Mouse (Mus musculus) CH12.LX (cell line): ENCODE data around the gene Olfr616. TPM values are rescaled to one million over a fixed set of nuclear protein-coding genes. Genes with fewer than 3 reads are reported as not detected.

Source experiments
- DNase-seq: peaks from one replicate; pipeline ENCODE4 v3.0.0-alpha.2; 2013; ENCODE audit errors: extremely low read depth
- H3K27ac ChIP-seq: 2 replicates; pipeline ENCODE4 v1.5.1; 2012; ENCODE audit warnings: low read depth, mild to moderate bottlenecking, control low read depth, moderate library complexity; ENCODE audit not compliant: insufficient read depth
- H3K27me3 ChIP-seq: replicated peaks from 2 replicates; pipeline ENCODE3; 2012; ENCODE audit warnings: inconsistent platforms
- H3K36me3 ChIP-seq, 2 experiments: replicated peaks in 1 of 2; 2 replicates each; pipeline versions ENCODE3 to v1.6.1; 2012; ENCODE audit warnings: inconsistent platforms in 1 of 2, low read length in 1 of 2, mild to moderate bottlenecking in 1 of 2, mixed read lengths in 1 of 2, moderate library complexity in 1 of 2; ENCODE audit not compliant: control insufficient read depth in 1 of 2, insufficient read depth in 1 of 2
- H3K4me1 ChIP-seq, 2 experiments: 2 replicates each; pipeline ENCODE4 v1.6.1; 2012; ENCODE audit warnings: inconsistent platforms in 1 of 2, moderate library complexity in 1 of 2; ENCODE audit not compliant: insufficient read depth in 2 of 2, control insufficient read depth in 1 of 2
- H3K4me2 ChIP-seq: 2 replicates; pipeline ENCODE4 v1.6.1; 2012; ENCODE audit warnings: low read depth, mild to moderate bottlenecking, control low read depth; ENCODE audit not compliant: poor library complexity, insufficient read depth, severe bottlenecking
- H3K4me3 ChIP-seq, 3 experiments: fragments of 150-350 bp in 1 of 3; sonication (generic) in 1 of 3; replicated peaks in 1 of 3; 2 replicates each; pipeline versions ENCODE3 to v1.5.1; 2011 to 2012; ENCODE audit warnings: low read depth in 2 of 3, low read length in 2 of 3, mild to moderate bottlenecking in 2 of 3, moderate library complexity in 2 of 3, control low read depth in 1 of 3, improper control_type of control experiment in 1 of 3, inconsistent platforms in 1 of 3, mixed read lengths in 1 of 3; ENCODE audit not compliant: poor library complexity in 1 of 3
- H3K79me2 ChIP-seq: replicated peaks from 2 replicates; pipeline ENCODE4 v1.6.1; 2012; ENCODE audit warnings: mild to moderate bottlenecking, moderate library complexity; ENCODE audit not compliant: control insufficient read depth, poor library complexity, insufficient read depth, severe bottlenecking; ENCODE audit errors: extremely low read depth
- H3K9ac ChIP-seq: 2 replicates; pipeline ENCODE4 v1.6.1; 2012; ENCODE audit warnings: low read depth, mild to moderate bottlenecking, control low read depth, moderate library complexity; ENCODE audit not compliant: insufficient read depth
- H3K9me3 ChIP-seq: replicated peaks from 2 replicates; pipeline ENCODE3; 2012; ENCODE audit warnings: low read length, inconsistent platforms, mixed read lengths
- CHD1 ChIP-seq: IDR thresholded peaks from 2 replicates; pipeline ENCODE4 v1.6.1; 2012; ENCODE audit warnings: low read depth, low read length, improper control_type of control experiment, inconsistent platforms
- CHD2 ChIP-seq: IDR thresholded peaks from 2 replicates; pipeline ENCODE4 v1.6.1; 2011; ENCODE audit warnings: low read length, improper control_type of control experiment
- EP300 ChIP-seq: IDR thresholded peaks from 2 replicates; pipeline ENCODE4 v1.6.1; 2011; ENCODE audit warnings: low read length, improper control_type of control experiment
- ETS1 ChIP-seq: conservative IDR thresholded peaks from 2 replicates; pipeline ENCODE4 v1.6.1; 2012; ENCODE audit warnings: low read depth, mild to moderate bottlenecking, inconsistent platforms, low read length, improper control_type of control experiment, moderate library complexity
- HCFC1 ChIP-seq: IDR thresholded peaks from 2 replicates; pipeline ENCODE4 v1.6.1; 2012; ENCODE audit warnings: low read depth, mild to moderate bottlenecking, inconsistent platforms, low read length, improper control_type of control experiment
- KAT2A ChIP-seq: IDR thresholded peaks from 2 replicates; pipeline ENCODE4 v1.6.1; 2012; ENCODE audit warnings: low read length, improper control_type of control experiment, inconsistent platforms; ENCODE audit not compliant: insufficient replicate concordance
- MAFK ChIP-seq: IDR thresholded peaks from 2 replicates; pipeline ENCODE4 v1.6.1; 2011; ENCODE audit warnings: low read length, improper control_type of control experiment; ENCODE audit not compliant: insufficient replicate concordance
- MAX ChIP-seq: IDR thresholded peaks from 2 replicates; pipeline ENCODE4 v1.6.1; 2011; ENCODE audit warnings: low read length, improper control_type of control experiment
- MEF2A ChIP-seq: IDR thresholded peaks from 2 replicates; pipeline ENCODE4 v1.6.1; 2014; ENCODE audit warnings: low read depth, mild to moderate bottlenecking, inconsistent platforms, low read length, improper control_type of control experiment, borderline replicate concordance
- PAX5 ChIP-seq: IDR thresholded peaks from 2 replicates; pipeline ENCODE4 v1.6.1; 2012; ENCODE audit warnings: low read length, inconsistent platforms, mixed read lengths
- POLR2A ChIP-seq: IDR thresholded peaks from 2 replicates; pipeline ENCODE4 v1.6.1; 2011; ENCODE audit warnings: low read depth, mild to moderate bottlenecking, improper control_type of control experiment, low read length
- POLR2AphosphoS2 ChIP-seq: IDR thresholded peaks from 2 replicates; pipeline ENCODE4 v1.6.1; 2011; ENCODE audit warnings: low read depth, low read length, improper control_type of control experiment
- TBP ChIP-seq: conservative IDR thresholded peaks from 2 replicates; pipeline ENCODE4 v1.6.1; 2011; ENCODE audit warnings: low read depth, low read length, improper control_type of control experiment
- TCF12 ChIP-seq: IDR thresholded peaks from 2 replicates; pipeline ENCODE4 v1.6.1; 2014; ENCODE audit warnings: low read depth, mild to moderate bottlenecking, inconsistent platforms, low read length, improper control_type of control experiment
- UBTF ChIP-seq: IDR thresholded peaks from 2 replicates; pipeline ENCODE4 v1.6.1; 2012; ENCODE audit warnings: low read depth, mild to moderate bottlenecking, inconsistent platforms, low read length, improper control_type of control experiment, moderate library complexity
- USF1 ChIP-seq: IDR thresholded peaks from 2 replicates; pipeline ENCODE4 v1.6.1; 2014; ENCODE audit warnings: low read depth, mild to moderate bottlenecking, inconsistent platforms, low read length, improper control_type of control experiment
- USF2 ChIP-seq: conservative IDR thresholded peaks from 2 replicates; pipeline ENCODE4 v1.6.1; 2011; ENCODE audit warnings: low read depth, low read length, improper control_type of control experiment
- ZC3H11A ChIP-seq: IDR thresholded peaks from 2 replicates; pipeline ENCODE4 v1.6.1; 2012; ENCODE audit warnings: low read depth, mild to moderate bottlenecking, inconsistent platforms, low read length, improper control_type of control experiment
- ZKSCAN1 ChIP-seq: IDR thresholded peaks from 2 replicates; pipeline ENCODE4 v1.6.1; 2012; ENCODE audit warnings: low read depth, inconsistent platforms, low read length, improper control_type of control experiment, borderline replicate concordance
- ZNF384 ChIP-seq: IDR thresholded peaks from 2 replicates; pipeline ENCODE4 v1.6.1; 2012; ENCODE audit warnings: low read depth, low read length, improper control_type of control experiment, inconsistent platforms
- dilution Hi-C: fragments of 300-500 bp; cut with MboI; formaldehyde crosslinking; loops from 2 replicates; pipeline ENCODE4 v1.14.3; 2020; ENCODE audit warnings: low sequenced_read_pairs; ENCODE audit not compliant: extremely low pct_unique_long_range_greater_than_20kb, extremely low pct_ligation_motif_present
- in situ Hi-C: fragments of 300-500 bp; cut with MboI; formaldehyde crosslinking; loops from 3 replicates; pipeline ENCODE4 v1.14.3; 2019; ENCODE audit warnings: low sequenced_read_pairs, low pct_ligation_motif_present, low pct_unique_long_range_greater_than_20kb, mixed read lengths
- polyA plus RNA-seq: library from polyadenylated mRNA; unstranded; fragments of >175 nt; gene quantifications from 2 replicates; pipeline ENCODE4 v1.2.1, GENCODE M21; 2012; ENCODE audit warnings: low read depth; ENCODE audit not compliant: insufficient read length
- total RNA-seq, 2 experiments: library from RNA; depleted of rRNA; stranded (reverse); fragments of 300-350 nt in 1 of 2; fragments of >200 nt in 1 of 2; gene quantifications; 2 replicates each; pipeline ENCODE4 v1.2.3; 2012 to 2014

The Olfr616 gene
- total RNA-seq (2012; rRNA removed) (not detected in 2 replicates), total RNA-seq (2014; rRNA removed) (not detected in 2 replicates), polyA plus RNA-seq (not detected in 2 replicates)

DNA sequence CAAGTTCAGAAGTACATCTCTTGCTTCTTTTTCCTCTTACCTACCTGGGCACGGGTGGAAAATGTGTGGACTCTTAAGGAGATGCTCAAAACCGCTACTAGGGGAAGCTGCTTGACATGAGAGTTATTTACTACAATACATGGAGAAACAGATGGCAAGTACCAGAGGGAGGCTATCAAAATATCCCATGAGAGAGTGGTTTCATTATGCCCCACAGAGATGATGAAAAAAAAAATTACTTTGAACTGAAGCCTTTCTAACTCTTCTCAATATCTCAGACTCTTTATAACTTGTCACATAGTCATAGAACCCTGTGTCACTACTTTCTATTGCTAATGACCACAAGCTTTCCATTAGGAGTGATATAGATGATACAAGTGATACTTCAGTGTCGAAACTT lies at the start of gene Olfr616:
Gene Olfr616, minus strand, starts transcription at position 101 of the 400 bp plus-strand sequence.
- no peak for DNase-seq
- no peak within 1 kb of the TSS for H3K4me2 ChIP-seq
- no peaks in the 10 kb centered on the region for H3K4me1 ChIP-seq
- no peak within 1 kb of the TSS for H3K27ac ChIP-seq
- H3K4me3 ChIP-seq, result no peak within 1 kb of the TSS
- no peaks in the 10 kb centered on the region for H3K36me3 ChIP-seq
- dilution Hi-C loops, result no loop called here
- TF ChIP-seq TBP (no peak), KAT2A (no peak), POLR2A (no peak), PAX5 (no peak)
- in situ Hi-C loops, result no loop called here
- H3K9ac ChIP-seq, result no peak within 1 kb of the TSS
- H3K9me3 ChIP-seq, result no peaks in the 10 kb centered on the region
- no peaks in the 10 kb centered on the region for H3K27me3 ChIP-seq
- H3K79me2 ChIP-seq, result no peaks in the 10 kb centered on the region

DNA sequence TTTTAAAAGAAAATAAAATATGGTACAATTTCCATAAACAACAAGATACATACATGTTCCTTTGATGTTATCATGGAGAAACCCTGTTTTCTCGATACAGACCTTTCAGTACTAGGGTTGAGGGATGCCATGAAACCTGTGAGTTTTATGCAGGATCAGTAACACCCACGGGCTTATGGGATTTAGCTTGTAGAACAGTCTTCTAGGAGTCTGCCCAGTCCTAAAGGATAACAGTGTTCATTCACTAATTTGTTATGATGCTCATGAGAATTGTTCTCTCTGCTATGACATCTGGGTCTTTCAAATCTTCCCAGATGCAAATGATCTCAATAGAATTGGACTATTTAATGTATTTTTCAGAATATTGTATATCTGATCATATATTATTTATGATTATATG lies 43.5 kb upstream of the Olfr616 start, which contains the start of gene Olfr620:
Gene Olfr620, minus strand, starts transcription at position 101 of the 400 bp plus-strand sequence.
- in situ Hi-C loops, result no loop called here
- Histone ChIP-seq H3K4me1 (no peaks in the 10 kb centered on the region), H3K27ac (no peak within 1 kb of the TSS), H3K4me3 (no peak within 1 kb of the TSS), H3K9ac (no peak within 1 kb of the TSS), H3K79me2 (no peaks in the 10 kb centered on the region), H3K4me2 (no peak within 1 kb of the TSS), H3K36me3 (no peaks in the 10 kb centered on the region), H3K9me3 (no peaks in the 10 kb centered on the region), H3K27me3 (no peaks in the 10 kb centered on the region)
- dilution Hi-C loops, result no loop called here
- TF ChIP-seq CHD1, result no peak
- TF ChIP-seq ZNF384, result no peak
- TF ChIP-seq EP300, result no peak
- TF ChIP-seq USF2, result no peak
- TF ChIP-seq POLR2AphosphoS2, result no peak
- TF ChIP-seq ZC3H11A, result no peak
- TF ChIP-seq MEF2A, result no peak
- TF ChIP-seq ZKSCAN1, result no peak
- TF ChIP-seq ETS1, result no peak
- no peak for TF ChIP-seq TCF12
- no peak for TF ChIP-seq CHD2
- TF ChIP-seq USF1, result no peak
- no peak for TF ChIP-seq MAFK
- TF ChIP-seq PAX5, result no peak
- TF ChIP-seq HCFC1, result no peak
- TF ChIP-seq MAX, result no peak
- no peak for TF ChIP-seq UBTF
- DNase-seq, result no peak
